Mouse (Mus musculus) natural killer cell, adult 2 months (primary cell): ENCODE measurements at regions not wholly inside any gene's neighbourhood (a gene's known extent, or its start where the extent isn't known, plus 50 kb on each side); places are given as distances from the start of the nearest gene placed in this dataset.

ENCODE experiments used
- DNase-seq, 2 experiments: peaks; one replicate each; pipeline ENCODE4 v3.0.0; 2022; ENCODE audit warnings: low spot score in 2 of 2

- DNase-seq: no peak
Observed at GRCm38 (mm10) chr16:30775740-30776700, 176.5 kb downstream of the Fam43a start.

GRCm38 (mm10) chr16:30777416-30777815 lies 177.9 kb downstream of the Fam43a start:
- DNase-seq: no peak

- DNase-seq: no peak
Observed at GRCm38 (mm10) chr16:30778078-30778477, 178.6 kb downstream of the Fam43a start.

- DNase-seq: no peak
Observed at GRCm38 (mm10) chr16:30778945-30779344, 179.4 kb downstream of the Fam43a start.

- DNase-seq: no peak
Observed at GRCm38 (mm10) chr16:30784261-30784660, 184.7 kb downstream of the Fam43a start.

GRCm38 (mm10) chr16:30784949-30785348 lies 185.4 kb downstream of the Fam43a start:
- no peak for DNase-seq

- no peak for DNase-seq
Observed at GRCm38 (mm10) chr16:30786060-30786459, 186.5 kb downstream of the Fam43a start.

- no peak for DNase-seq
Observed at GRCm38 (mm10) chr16:30787351-30787750, 187.8 kb downstream of the Fam43a start.

GRCm38 (mm10) chr16:30788321-30788781 lies 188.8 kb downstream of the Fam43a start:
- no peak for DNase-seq

GRCm38 (mm10) chr16:30788944-30789781 lies 189.6 kb downstream of the Fam43a start:
- DNase-seq: no peak

- DNase-seq: no peak
Observed at GRCm38 (mm10) chr16:30790036-30790435, 190.5 kb downstream of the Fam43a start.

GRCm38 (mm10) chr16:30790551-30791001 lies 191.1 kb downstream of the Fam43a start:
- no peak for DNase-seq

GRCm38 (mm10) chr16:30791048-30791855 lies 191.7 kb downstream of the Fam43a start:
- DNase-seq: no peak

- DNase-seq: no peak
Observed at GRCm38 (mm10) chr16:30792738-30793377, 193.3 kb downstream of the Fam43a start.

- DNase-seq: no peak
Observed at GRCm38 (mm10) chr16:30793378-30793753, 193.8 kb downstream of the Fam43a start.

GRCm38 (mm10) chr16:30793856-30794255 lies 194.3 kb downstream of the Fam43a start:
- no peak for DNase-seq

GRCm38 (mm10) chr16:30795501-30795904 lies 196.0 kb downstream of the Fam43a start:
- DNase-seq: no peak

GRCm38 (mm10) chr16:30796103-30796502 lies 196.6 kb downstream of the Fam43a start:
- DNase-seq: no peak

- DNase-seq: no peak
Observed at GRCm38 (mm10) chr16:30797006-30797405, 197.5 kb downstream of the Fam43a start.

- no peak for DNase-seq
Observed at GRCm38 (mm10) chr16:30797973-30798471, 198.5 kb downstream of the Fam43a start.

GRCm38 (mm10) chr16:30798536-30798935 lies 199.0 kb downstream of the Fam43a start:
- no peak for DNase-seq
